Mouse (Mus musculus): ENCODE results near the gene Gstp2. TPM values are rescaled to one million over a fixed set of nuclear protein-coding genes. Genes with fewer than 3 reads are reported as not detected.
"Not testable (repeated sequence)": the region's sequence is repeated elsewhere in the genome, so short reads cannot be mapped to it uniquely, and the experiment has no call there.

The Gstp2 gene
- polyA plus RNA-seq, 1 experiment from 2014 or later, result 0.61 TPM

GRCm38 (mm10) chr19:4068242-4068641 is 22.4 kb upstream of the Gstp2 start:
- H3K9ac ChIP-seq; H3K27ac ChIP-seq; H3K4me2 ChIP-seq (replicated peaks); H3K36me3 ChIP-seq; H3K9me3 ChIP-seq; H3K27me3 ChIP-seq; ATAC-seq (ENCODE audit: low FRiP score, low read depth); H3K4me1 ChIP-seq; H3K4me3 ChIP-seq: not testable (repeated sequence)
- WGBS, result 88% methylated on average over 2 of the region's 2 CpGs

GRCm38 (mm10) chr19:4066877-4067276 is 21.1 kb upstream of the Gstp2 start:
- no peaks in the 10 kb centered on the region for H3K36me3 ChIP-seq
- no peak for ATAC-seq (ENCODE audit: low FRiP score, low read depth)
- H3K4me1 ChIP-seq, result no peaks in the 10 kb centered on the region
- H3K9ac ChIP-seq, result no peak overlapping the region
- no peak overlapping the region for H3K4me3 ChIP-seq
- no peak overlapping the region for H3K27ac ChIP-seq
- no peak overlapping the region for H3K4me2 ChIP-seq (replicated peaks)
- H3K27me3 ChIP-seq, result no peaks in the 10 kb centered on the region
- H3K9me3 ChIP-seq, result no peaks in the 10 kb centered on the region

GRCm38 (mm10) chr19:4066280-4066679 is 20.5 kb upstream of the Gstp2 start:
- no peak overlapping the region for H3K4me2 ChIP-seq (replicated peaks)
- no peaks in the 10 kb centered on the region for H3K9me3 ChIP-seq
- no peaks in the 10 kb centered on the region for H3K36me3 ChIP-seq
- no peak overlapping the region for H3K4me3 ChIP-seq
- no peak for ATAC-seq (ENCODE audit: low FRiP score, low read depth)
- WGBS, result 70% methylated on average over 6 of the region's 6 CpGs
- H3K27me3 ChIP-seq, result no peaks in the 10 kb centered on the region
- H3K27ac ChIP-seq, result no peak overlapping the region
- H3K9ac ChIP-seq, result no peak overlapping the region
- H3K4me1 ChIP-seq, result no peaks in the 10 kb centered on the region

GRCm38 (mm10) chr19:4064501-4064900 is 18.7 kb upstream of the Gstp2 start:
- H3K27ac ChIP-seq; H3K4me3 ChIP-seq; H3K36me3 ChIP-seq; H3K4me1 ChIP-seq; H3K27me3 ChIP-seq; H3K9ac ChIP-seq; ATAC-seq (ENCODE audit: low FRiP score, low read depth); H3K4me2 ChIP-seq (replicated peaks); H3K9me3 ChIP-seq: not testable (repeated sequence)
- WGBS, result 52% methylated on average over 7 of the region's 11 CpGs

- not testable (repeated sequence) for H3K4me1 ChIP-seq; H3K9me3 ChIP-seq; H3K4me3 ChIP-seq; H3K4me2 ChIP-seq (replicated peaks); ATAC-seq (ENCODE audit: low FRiP score, low read depth); H3K36me3 ChIP-seq; H3K27ac ChIP-seq; H3K27me3 ChIP-seq; H3K9ac ChIP-seq
- WGBS, result 75% methylated on average over 4 of the region's 4 CpGs
Measured at GRCm38 (mm10) chr19:4063357-4063756, 17.5 kb upstream of the Gstp2 start.

GRCm38 (mm10) chr19:4060899-4061465 is 15.2 kb upstream of the Gstp2 start:
- H3K27ac ChIP-seq, result no peak overlapping the region
- H3K4me1 ChIP-seq, result 0 out of 2 replicates have a peak, but pooled peaks cover 3% of the 10 kb centered on the region
- no peaks in the 10 kb centered on the region for H3K9me3 ChIP-seq
- H3K4me2 ChIP-seq (replicated peaks), result no peak overlapping the region
- H3K36me3 ChIP-seq, result no peaks in the 10 kb centered on the region
- no peak for ATAC-seq (ENCODE audit: low FRiP score, low read depth)
- H3K27me3 ChIP-seq, result no peaks in the 10 kb centered on the region
- no peak overlapping the region for H3K4me3 ChIP-seq
- WGBS, result 90% methylated on average over 6 of the region's 6 CpGs
- no peak overlapping the region for H3K9ac ChIP-seq

GRCm38 (mm10) chr19:4060044-4060898 is 14.4 kb upstream of the Gstp2 start:
- not testable (repeated sequence) for H3K27ac ChIP-seq; ATAC-seq (ENCODE audit: low FRiP score, low read depth); H3K9ac ChIP-seq; H3K4me1 ChIP-seq; H3K4me2 ChIP-seq (replicated peaks); H3K4me3 ChIP-seq; H3K36me3 ChIP-seq; H3K27me3 ChIP-seq; H3K9me3 ChIP-seq
- 88% methylated on average over 8 of the region's 8 CpGs for WGBS

- Histone ChIP-seq H3K4me1 (0 out of 2 replicates have a peak, but pooled peaks cover 3% of the 10 kb centered on the region), H3K36me3 (no peaks in the 10 kb centered on the region), H3K4me3 (no peak within 1 kb of the TSS), H3K4me2 (replicated peaks) (no peak within 1 kb of the TSS), H3K9ac (no peak within 1 kb of the TSS), H3K27me3 (no peaks in the 10 kb centered on the region), H3K27ac (no peak within 1 kb of the TSS), H3K9me3 (no peaks in the 10 kb centered on the region)
- no peak for ATAC-seq (ENCODE audit: low FRiP score, low read depth)
- 80% methylated on average over 15 of the region's 15 CpGs for WGBS
Measured at GRCm38 (mm10) chr19:4059069-4059740, 13.4 kb upstream of the Gstp2 start, which contains the start of gene Gstp3. TSS of gene Gstp3 (minus strand) at chr19:4059569.

- no peak for ATAC-seq (ENCODE audit: low FRiP score, low read depth)
- Histone ChIP-seq H3K27me3 (no peaks in the 10 kb centered on the region), H3K4me1 (0 out of 2 replicates have a peak, but pooled peaks cover 3% of the 10 kb centered on the region), H3K4me2 (replicated peaks) (no peak overlapping the region), H3K4me3 (no peak overlapping the region), H3K36me3 (no peaks in the 10 kb centered on the region), H3K27ac (no peak overlapping the region), H3K9me3 (no peaks in the 10 kb centered on the region), H3K9ac (no peak overlapping the region)
- WGBS, result 94% methylated on average over 5 of the region's 5 CpGs
Measured at GRCm38 (mm10) chr19:4058581-4058980, 12.8 kb upstream of the Gstp2 start.

GRCm38 (mm10) chr19:4057962-4058361 is 12.1 kb upstream of the Gstp2 start:
- ATAC-seq (ENCODE audit: low FRiP score, low read depth), result no peak
- Histone ChIP-seq H3K36me3 (no peaks in the 10 kb centered on the region), H3K9ac (no peak overlapping the region), H3K4me3 (no peak overlapping the region), H3K9me3 (no peaks in the 10 kb centered on the region), H3K27me3 (no peaks in the 10 kb centered on the region), H3K4me1 (0 out of 2 replicates have a peak, but pooled peaks cover 3% of the 10 kb centered on the region), H3K4me2 (replicated peaks) (no peak overlapping the region), H3K27ac (no peak overlapping the region)
- WGBS, result 93% methylated on average over 7 of the region's 7 CpGs

- no peaks in the 10 kb centered on the region for H3K9me3 ChIP-seq
- WGBS, result 84% methylated on average over 13 of the region's 13 CpGs
- no peak overlapping the region for H3K4me2 ChIP-seq (replicated peaks)
- H3K4me3 ChIP-seq, result no peak overlapping the region
- no peak overlapping the region for H3K9ac ChIP-seq
- H3K27me3 ChIP-seq, result no peaks in the 10 kb centered on the region
- no peak for ATAC-seq (ENCODE audit: low FRiP score, low read depth)
- H3K4me1 ChIP-seq, result 0 out of 2 replicates have a peak, but pooled peaks cover 3% of the 10 kb centered on the region
- H3K36me3 ChIP-seq, result no peaks in the 10 kb centered on the region
- no peak overlapping the region for H3K27ac ChIP-seq
Measured at GRCm38 (mm10) chr19:4057389-4057788, 11.6 kb upstream of the Gstp2 start.

- no peak for ATAC-seq (ENCODE audit: low FRiP score, low read depth)
- WGBS, result 47% methylated on average over 4 of the region's 4 CpGs
Measured at GRCm38 (mm10) chr19:4056727-4057126, 10.9 kb upstream of the Gstp2 start.

More at GRCm38 (mm10) chr19:4056727-4057126, 10.9 kb upstream of the Gstp2 start:
- H3K27ac ChIP-seq, result no peak overlapping the region
- no peaks in the 10 kb centered on the region for H3K27me3 ChIP-seq
- H3K9ac ChIP-seq, result peak overlapping the region; percentile 1; the same call in 1 of the 2 replicates
- no peak overlapping the region for H3K4me3 ChIP-seq
- H3K4me2 ChIP-seq (replicated peaks), result no peak overlapping the region
- H3K36me3 ChIP-seq, result no peaks in the 10 kb centered on the region
- 0 out of 2 replicates have a peak, but pooled peaks cover 3% of the 10 kb centered on the region for H3K4me1 ChIP-seq
- no peaks in the 10 kb centered on the region for H3K9me3 ChIP-seq

Measured in limb, embryonic 13.5 days (tissue).